Mouse (Mus musculus) C2C12 (cell line): ENCODE measurements at regions not wholly inside any gene's neighbourhood (a gene's known extent, or its start where the extent isn't known, plus 50 kb on each side); places are given as distances from the start of the nearest gene placed in this dataset.

ENCODE experiments used
- H3K27me3 ChIP-seq: one replicate; pipeline ENCODE4 v1.6.1; 2011; ENCODE audit not compliant: control insufficient read depth, insufficient read depth, insufficient read length
- H3K36me3 ChIP-seq: one replicate; pipeline ENCODE4 v1.6.1; 2011; ENCODE audit not compliant: control insufficient read depth, insufficient read depth
- H3K4me3 ChIP-seq: one replicate; pipeline ENCODE4 v1.5.1; 2011; ENCODE audit warnings: mild to moderate bottlenecking, control low read depth; ENCODE audit not compliant: poor library complexity, insufficient read depth, severe bottlenecking
- H3K79me2 ChIP-seq: one replicate; pipeline ENCODE4 v1.6.1; 2011; ENCODE audit not compliant: control insufficient read depth, insufficient read depth
- H3K79me3 ChIP-seq: one replicate; pipeline ENCODE4 v1.6.1; 2011; ENCODE audit warnings: low read depth, control low read depth
- H3ac ChIP-seq: one replicate; pipeline ENCODE3; 2011; ENCODE audit warnings: low read depth; ENCODE audit not compliant: control insufficient read depth, insufficient read length
- CEBPB ChIP-seq: IDR thresholded peaks from one replicate; pipeline ENCODE4 v1.6.1; 2011; ENCODE audit warnings: low read depth, mild to moderate bottlenecking, control low read depth, moderate library complexity
- CTCF ChIP-seq: IDR thresholded peaks from one replicate; pipeline ENCODE4 v1.5.1; 2011; ENCODE audit not compliant: control insufficient read depth, insufficient read depth, insufficient read length
- FOSL1 ChIP-seq: IDR thresholded peaks from one replicate; pipeline ENCODE4 v1.8.0; 2011; ENCODE audit warnings: mild to moderate bottlenecking, low read length; ENCODE audit not compliant: poor library complexity, insufficient read depth, severe bottlenecking
- MAX ChIP-seq: IDR thresholded peaks from one replicate; pipeline ENCODE4 v1.6.1; 2011; ENCODE audit warnings: mild to moderate bottlenecking, control low read depth
- MYOD1 ChIP-seq: IDR thresholded peaks from one replicate; pipeline ENCODE4 v1.6.1; 2011; ENCODE audit warnings: low read depth; ENCODE audit not compliant: control insufficient read depth, insufficient read length
- MYOG ChIP-seq: IDR thresholded peaks from one replicate; pipeline ENCODE4 v1.6.1; 2011; ENCODE audit not compliant: control insufficient read depth, insufficient read length; ENCODE audit errors: extremely low read depth
- USF1 ChIP-seq: IDR thresholded peaks from one replicate; pipeline ENCODE4 v1.6.1; 2011; ENCODE audit warnings: low read depth, mild to moderate bottlenecking, control low read depth, moderate library complexity

DNA sequence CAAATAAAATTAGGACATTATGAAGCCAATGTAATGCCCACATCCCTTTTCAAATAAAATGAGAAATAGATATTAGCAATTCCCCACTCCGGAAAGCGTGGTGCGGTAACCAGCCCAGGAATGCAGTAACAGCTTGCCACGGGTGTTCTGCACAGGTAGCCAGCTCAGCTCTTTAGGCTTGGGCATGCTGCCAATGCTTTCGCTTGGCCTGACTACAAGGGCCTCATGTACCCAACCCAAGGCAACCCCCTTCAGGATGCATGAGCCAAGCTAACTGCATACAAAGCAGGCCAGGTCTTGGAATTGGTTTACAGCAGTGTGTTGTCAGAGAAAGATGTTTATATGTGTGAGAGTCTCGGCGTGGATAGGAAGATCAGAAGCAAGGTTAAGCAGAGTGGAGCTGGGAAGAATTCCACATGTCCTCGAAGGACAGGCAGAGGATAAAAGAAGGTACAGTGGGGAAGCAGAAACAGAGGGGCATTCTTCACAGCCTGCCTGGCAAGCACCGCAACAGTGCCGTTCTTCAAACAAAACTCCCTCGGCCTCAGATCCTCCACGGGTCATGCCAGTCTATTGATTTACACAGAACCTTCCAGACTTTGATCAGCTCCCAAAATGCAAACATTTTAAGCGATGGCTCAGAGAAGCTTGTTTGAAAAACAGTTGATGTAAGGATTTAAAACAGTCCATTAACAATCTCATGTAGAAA, 106.4 kb downstream of the Nkx6-1 start:
- no peaks in the 10 kb centered on the region for H3K79me2 ChIP-seq
- no peak overlapping the region for H3K4me3 ChIP-seq
- H3ac ChIP-seq = no peak overlapping the region
- TF ChIP-seq MAX (no peak), FOSL1 (no peak), MYOG (no peak), USF1 (no peak), CTCF (no peak), MYOD1 (no peak), CEBPB (no peak)
- no peaks in the 10 kb centered on the region for H3K27me3 ChIP-seq
- no peaks in the 10 kb centered on the region for H3K36me3 ChIP-seq
- H3K79me3 ChIP-seq = no peaks in the 10 kb centered on the region

DNA sequence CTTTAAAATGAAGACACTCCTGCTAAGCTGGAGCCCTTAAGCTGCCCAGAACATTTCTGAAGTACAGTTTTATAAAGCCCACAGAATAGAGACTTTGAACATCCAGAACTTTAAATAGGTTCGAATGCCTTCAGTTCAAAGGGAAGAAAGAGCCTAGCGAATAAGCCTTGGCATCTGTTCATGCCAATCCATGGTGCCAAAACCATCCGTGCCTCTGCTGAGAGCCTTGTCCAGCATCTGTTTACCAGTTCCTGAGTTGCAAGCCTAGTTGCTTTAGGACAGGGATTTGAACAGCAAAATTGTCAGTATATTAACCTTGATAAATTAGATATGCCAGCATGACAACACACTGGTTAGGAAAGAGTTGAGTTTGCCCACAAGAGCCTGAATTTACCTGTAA, 107.6 kb downstream of the Nkx6-1 start:
- Histone ChIP-seq H3K36me3 (no peaks in the 10 kb centered on the region), H3K27me3 (no peaks in the 10 kb centered on the region), H3K4me3 (no peak overlapping the region), H3K79me3 (no peaks in the 10 kb centered on the region), H3ac (no peak overlapping the region), H3K79me2 (no peaks in the 10 kb centered on the region)
- TF ChIP-seq MYOD1 = no peak
- TF ChIP-seq MAX = no peak
- TF ChIP-seq CTCF = no peak
- no peak for TF ChIP-seq CEBPB
- TF ChIP-seq USF1 = no peak
- TF ChIP-seq FOSL1 = no peak
- TF ChIP-seq MYOG = no peak

DNA sequence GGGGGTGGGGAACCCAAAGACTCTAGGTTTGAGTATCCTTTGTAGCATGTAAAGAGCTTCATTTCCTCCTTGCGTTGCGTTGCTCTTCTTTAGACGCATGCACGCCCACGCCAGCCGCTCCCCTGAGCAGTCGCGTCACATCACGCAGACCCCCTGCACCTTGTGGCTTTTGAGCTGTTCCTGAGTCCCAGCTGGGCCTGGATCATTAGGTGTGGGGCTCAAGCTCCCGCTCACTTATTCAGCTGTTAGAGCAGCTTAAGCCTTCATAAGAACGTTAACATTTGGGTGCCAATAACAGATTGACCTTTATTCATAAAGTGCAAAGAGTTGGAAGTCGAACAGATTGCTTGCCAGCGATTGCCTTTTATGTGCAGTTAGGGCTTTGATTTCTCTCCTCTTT, 121.5 kb downstream of the Nkx6-1 start:
- H3K79me2 ChIP-seq = no peaks in the 10 kb centered on the region
- H3K4me3 ChIP-seq = no peak overlapping the region
- no peaks in the 10 kb centered on the region for H3K79me3 ChIP-seq
- no peak overlapping the region for H3ac ChIP-seq
- TF ChIP-seq USF1 (no peak), MAX (no peak), FOSL1 (no peak), MYOG (no peak), CTCF (no peak), CEBPB (no peak), MYOD1 (no peak)
- H3K27me3 ChIP-seq = no peaks in the 10 kb centered on the region
- no peaks in the 10 kb centered on the region for H3K36me3 ChIP-seq

DNA sequence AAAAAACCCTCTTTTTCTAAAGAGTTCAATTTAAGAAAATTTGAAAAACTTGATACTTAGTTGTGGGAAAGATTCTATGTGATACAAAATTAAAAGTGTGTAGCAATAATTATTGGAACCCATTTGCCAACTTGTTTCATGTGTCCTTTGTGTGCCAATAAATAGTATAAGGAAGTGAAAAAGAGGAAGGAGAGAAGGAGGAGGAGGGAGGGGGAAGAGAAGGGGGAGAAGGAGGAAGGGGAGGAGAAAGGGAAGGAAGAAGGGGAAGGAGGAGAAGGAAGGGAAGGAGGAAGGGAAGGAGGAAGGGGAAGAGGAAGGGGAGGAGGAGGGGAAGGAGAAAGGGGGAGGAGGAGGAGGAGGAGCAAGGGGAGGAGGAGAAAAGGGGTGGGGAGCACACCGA, 125.0 kb downstream of the Nkx6-1 start:
- peaks cover 5% of the 10 kb centered on the region for H3K27me3 ChIP-seq
- H3K36me3 ChIP-seq = no peaks in the 10 kb centered on the region
- TF ChIP-seq FOSL1 (no peak), MYOG (no peak), CEBPB (no peak), CTCF (no peak), MYOD1 (no peak), USF1 (no peak), MAX (no peak)
- H3K4me3 ChIP-seq = no peak overlapping the region
- H3K79me3 ChIP-seq = no peaks in the 10 kb centered on the region
- no peaks in the 10 kb centered on the region for H3K79me2 ChIP-seq
- no peak overlapping the region for H3ac ChIP-seq

DNA sequence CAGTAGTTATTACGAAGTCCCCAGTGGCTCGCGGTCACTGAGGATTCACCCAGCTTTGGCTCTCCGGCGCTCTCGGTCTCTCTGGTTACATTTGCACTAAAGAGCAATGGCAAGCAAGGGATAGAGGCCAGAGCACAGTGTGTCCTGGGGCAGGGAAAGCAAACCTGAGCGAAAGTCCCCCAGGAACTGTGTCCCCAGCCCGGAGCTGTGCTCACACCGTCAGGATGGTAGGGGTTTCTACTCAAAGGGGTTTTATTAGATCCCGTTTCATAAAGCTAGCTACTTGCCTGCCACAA, 125.6 kb downstream of the Nkx6-1 start:
- H3ac ChIP-seq = no peak overlapping the region
- peaks cover 9% of the 10 kb centered on the region for H3K27me3 ChIP-seq
- no peak for TF ChIP-seq MAX
- TF ChIP-seq USF1 = no peak
- no peak for TF ChIP-seq CTCF
- no peak for TF ChIP-seq MYOD1
- no peak for TF ChIP-seq FOSL1
- TF ChIP-seq MYOG = no peak
- no peak for TF ChIP-seq CEBPB
- no peaks in the 10 kb centered on the region for H3K79me3 ChIP-seq
- H3K36me3 ChIP-seq = no peaks in the 10 kb centered on the region
- no peak overlapping the region for H3K4me3 ChIP-seq
- H3K79me2 ChIP-seq = no peaks in the 10 kb centered on the region
